Mouse (Mus musculus) kidney, adult 2 months (tissue): ENCODE results near the gene 2900026A02Rik.

Experiments
- CTCF ChIP-seq: fragments of 200-500 bp; conservative IDR thresholded peaks from 2 replicates; pipeline ENCODE4 v1.5.1; 2011; ENCODE audit warnings: low read depth, mild to moderate bottlenecking, control low read depth, low read length, moderate library complexity, mixed read lengths; ENCODE audit not compliant: insufficient read depth, insufficient read length
- POLR2A ChIP-seq: fragments of 200-500 bp; IDR thresholded peaks from one replicate; pipeline ENCODE4 v1.6.1; 2011; ENCODE audit warnings: low read depth, low read length, control low read depth

DNA sequence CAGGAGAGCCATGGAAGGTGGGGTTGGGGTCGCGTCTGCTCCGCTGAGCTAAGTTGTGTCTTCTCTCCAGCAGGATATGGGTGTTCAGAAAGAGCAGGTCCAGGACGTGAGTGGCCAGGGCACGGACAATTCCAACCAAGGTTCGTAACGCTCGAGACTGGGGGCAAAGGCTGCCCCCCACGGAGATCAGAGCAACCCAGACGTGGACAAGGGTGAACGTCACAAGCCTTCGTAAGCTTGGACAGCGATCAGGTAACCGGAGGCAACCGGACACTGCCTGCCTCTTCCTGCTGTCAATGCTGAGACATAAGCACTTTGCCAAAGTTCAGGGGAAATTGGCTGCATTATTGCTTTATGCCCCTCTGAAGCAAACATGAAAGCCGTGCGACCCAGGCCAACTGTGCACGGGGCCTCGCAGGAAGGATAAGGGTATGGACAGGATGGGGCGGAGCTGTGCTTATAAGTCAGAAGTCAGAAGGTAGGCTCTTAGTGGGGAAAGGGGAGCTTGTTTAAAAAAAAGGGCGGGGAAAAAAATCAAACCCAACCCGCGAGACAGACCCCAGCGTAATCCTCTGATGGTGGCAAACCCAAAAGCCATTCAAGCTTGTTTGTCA is 130.9 kb downstream of the 2900026A02Rik start:
- TF ChIP-seq POLR2A (no peak), CTCF (no peak)
